Mouse (Mus musculus): ENCODE results near the gene Gm45716. TPM values are rescaled to one million over a fixed set of nuclear protein-coding genes. Genes with fewer than 3 reads are reported as not detected.
A peak's percentile ranks its signal among the peaks of the same experiment; 100 is the strongest.
"Not testable (repeated sequence)": the region's sequence is repeated elsewhere in the genome, so short reads cannot be mapped to it uniquely, and the experiment has no call there.

The Gm45716 gene
- total RNA-seq, 2 experiments from 2014 or later: 8.8 to 10.3 TPM

- DNase-seq (ENCODE audit: low spot score in 2 of 2): no peak
Measured at GRCm38 (mm10) chr11:90280069-90280468, 92.6 kb downstream of the Gm45716 start.

DNA sequence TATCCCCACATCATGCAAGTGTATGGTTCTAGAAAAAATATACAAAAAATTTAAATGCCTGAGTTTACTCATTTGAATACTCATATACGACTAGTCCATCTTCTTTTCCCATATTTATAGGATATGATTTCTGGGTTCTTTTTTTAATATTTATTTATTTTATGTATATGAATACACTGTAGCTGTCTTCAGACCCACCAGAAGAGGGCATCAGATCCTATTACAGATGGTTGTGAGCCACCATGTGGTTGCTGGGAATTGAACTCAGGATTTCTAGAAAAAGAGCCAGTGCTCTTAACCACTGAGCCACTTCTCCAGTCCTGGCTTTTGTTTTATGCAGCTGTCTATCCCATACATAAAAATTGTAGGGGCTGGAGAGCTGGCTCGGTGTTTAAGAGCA lies 94.5 kb downstream of the Gm45716 start:
- not testable (repeated sequence) for DNase-seq (ENCODE audit: low spot score in 2 of 2)

DNA sequence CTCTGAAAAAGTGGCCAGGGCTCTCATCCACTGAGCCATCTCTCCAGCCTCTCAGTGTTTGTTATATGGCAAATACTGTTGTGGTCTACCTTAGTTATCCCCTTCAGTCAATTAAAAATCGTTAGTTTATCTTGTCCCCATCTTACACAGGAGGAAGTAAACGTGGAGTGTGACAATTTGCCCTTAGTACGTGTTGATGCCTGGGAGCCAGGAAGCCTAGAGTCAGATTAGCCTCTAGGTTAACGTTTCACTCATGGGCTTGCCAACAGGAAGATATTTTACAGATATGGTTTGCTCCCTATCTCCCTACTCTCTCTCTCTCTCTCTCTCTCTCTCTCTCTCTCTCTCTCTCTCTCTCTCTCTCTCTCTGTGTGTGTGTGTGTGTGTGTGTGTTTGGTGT lies 95.7 kb downstream of the Gm45716 start:
- no peak for DNase-seq (ENCODE audit: low spot score in 2 of 2)

DNA sequence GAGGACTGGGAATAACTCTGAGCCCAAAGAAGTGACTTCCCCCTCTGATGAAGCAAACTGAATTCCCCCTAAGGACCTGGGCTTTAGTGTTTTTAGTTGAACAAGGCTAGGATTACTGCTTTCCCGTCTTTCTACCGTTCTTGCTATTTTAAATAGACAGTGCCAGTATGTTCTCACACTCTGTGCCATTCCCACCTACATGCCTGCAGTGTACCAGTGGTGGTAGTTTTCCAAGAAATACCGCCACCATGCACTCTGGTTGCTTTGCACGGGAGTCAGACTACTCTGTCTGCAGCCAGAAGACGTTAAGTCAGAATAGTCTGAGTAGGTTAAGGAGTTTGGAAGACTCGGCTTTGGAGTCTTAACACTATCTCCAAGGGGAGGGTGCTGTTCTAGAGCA lies 96.1 kb downstream of the Gm45716 start:
- DNase-seq (ENCODE audit: low spot score in 2 of 2): peak in 1 of 2 experiments; percentile 45

GRCm38 (mm10) chr11:90284079-90284478 lies 96.6 kb downstream of the Gm45716 start:
- DNase-seq (ENCODE audit: low spot score in 2 of 2): no peak

- DNase-seq (ENCODE audit: low spot score in 2 of 2): no peak
Measured at GRCm38 (mm10) chr11:90284623-90285022, 97.1 kb downstream of the Gm45716 start.

DNA sequence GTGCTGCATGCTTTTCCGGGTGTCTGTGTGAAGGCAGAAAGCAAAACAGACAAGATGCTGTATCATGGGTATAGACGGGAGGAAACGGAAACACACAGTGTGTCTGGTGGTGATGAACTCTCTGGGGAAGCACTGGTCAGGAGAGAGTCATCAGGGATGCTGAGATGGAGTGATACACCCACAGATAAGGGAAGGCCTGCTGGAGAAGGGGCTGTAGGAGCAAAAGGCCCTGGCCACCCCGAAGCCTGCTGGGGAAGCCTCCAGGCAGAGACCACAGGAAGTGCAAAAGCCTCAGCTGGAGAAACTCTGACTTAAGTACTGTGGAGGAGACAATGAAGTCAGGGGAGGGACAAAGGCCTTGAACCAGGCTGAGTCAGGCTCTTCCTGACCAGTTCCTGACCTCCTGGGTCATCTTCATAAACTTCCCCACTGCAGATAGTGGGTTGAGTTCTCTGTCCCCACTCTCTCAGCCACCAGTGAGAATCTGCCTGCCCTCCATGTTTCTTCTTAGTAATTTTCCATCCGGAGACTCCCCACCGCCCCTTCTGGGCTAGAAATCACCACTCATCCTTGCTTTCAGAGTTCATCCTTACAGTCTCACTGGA lies 99.2 kb downstream of the Gm45716 start:
- no peak for DNase-seq (ENCODE audit: low spot score in 2 of 2)

DNA sequence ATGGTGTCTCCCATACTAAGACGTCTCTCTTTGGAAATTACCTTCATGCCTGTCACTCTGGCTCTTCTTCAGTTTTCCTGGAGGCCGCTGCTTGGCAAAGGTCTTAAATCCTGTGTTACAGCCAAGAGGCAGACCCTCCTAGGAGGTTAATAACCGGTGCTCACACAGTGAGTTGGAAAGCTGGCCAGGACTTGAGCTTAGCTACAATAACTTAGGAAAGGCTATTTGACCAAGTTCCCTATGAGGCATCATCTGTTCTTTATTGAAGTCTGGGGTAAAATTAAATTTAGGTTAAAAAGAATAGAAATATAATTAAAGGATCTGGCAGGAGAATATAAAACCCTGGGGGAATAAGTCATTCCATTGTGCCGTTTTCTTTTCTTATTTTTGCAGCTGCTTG lies 103.7 kb downstream of the Gm45716 start:
- DNase-seq (ENCODE audit: low spot score in 2 of 2): no peak

DNA sequence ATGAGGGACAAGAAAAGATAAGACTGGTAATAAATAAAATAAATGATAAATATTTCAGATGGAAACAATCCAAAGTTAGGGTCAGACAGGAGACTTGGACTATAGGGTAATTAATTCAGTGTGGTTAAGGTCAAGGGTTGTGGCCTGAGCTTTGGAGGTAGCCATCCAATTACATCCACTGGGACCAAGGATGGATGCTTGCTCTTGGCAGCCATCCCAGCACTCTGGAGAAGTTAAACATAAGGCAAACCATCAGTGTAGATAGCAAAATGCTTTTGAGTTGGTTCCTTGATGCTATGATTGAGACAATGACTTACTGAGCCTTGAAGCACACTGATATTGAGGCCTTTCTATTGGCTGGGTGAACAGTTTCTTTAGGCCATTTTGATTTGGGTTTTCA lies 105.3 kb downstream of the Gm45716 start:
- no peak for DNase-seq (ENCODE audit: low spot score in 2 of 2)

GRCm38 (mm10) chr11:90294622-90295021 lies 107.1 kb downstream of the Gm45716 start:
- no peak for DNase-seq (ENCODE audit: low spot score in 2 of 2)

Other genes starting within 250 kb of the Gm45716 start
- gene Pctp, start 184.8 kb upstream of the Gm45716 start, total RNA-seq (2021): under 1 TPM; 0.53 to 0.95 TPM
- 10 to 100 TPM; 28.0 TPM for gene Tmem100, start 157.3 kb upstream of the Gm45716 start, total RNA-seq (2021)
- 100 to 1,000 TPM; 337 to 345 TPM for gene Mmd, start 61.8 kb downstream of the Gm45716 start, total RNA-seq (2021)
- gene Hlf, start 203.2 kb downstream of the Gm45716 start, total RNA-seq (2021): 10 to 100 TPM; 31.8 to 40.4 TPM

Data from layer of hippocampus, postnatal 14 days (tissue).